Mouse (Mus musculus): ENCODE results near the gene Art1. TPM values are rescaled to one million over a fixed set of nuclear protein-coding genes. Genes with fewer than 3 reads are reported as not detected.
A peak's percentile ranks its signal among the peaks of the same experiment; 100 is the strongest.

Gene Art1
- 0.34 and 0.39 TPM in 2 replicates for polyA plus RNA-seq (2012; rRNA removed)

GRCm38 (mm10) chr7:102101487-102101886 is at the start of gene Art1:
Gene Art1 (plus strand): TSS chr7:102101743.
- no peak for DNase-seq (ENCODE audit: low read depth)
- no peak for TF ChIP-seq CTCF (IDR thresholded peaks at IDR 0.05; ENCODE audit: borderline replicate concordance, extremely low read depth, insufficient read depth, insufficient read length)
- TF ChIP-seq POLR2A (IDR thresholded peaks at IDR 0.05; ENCODE audit: borderline replicate concordance, extremely low read depth, insufficient read depth, insufficient read length, poor library complexity, severe bottlenecking), result no peak

DNA sequence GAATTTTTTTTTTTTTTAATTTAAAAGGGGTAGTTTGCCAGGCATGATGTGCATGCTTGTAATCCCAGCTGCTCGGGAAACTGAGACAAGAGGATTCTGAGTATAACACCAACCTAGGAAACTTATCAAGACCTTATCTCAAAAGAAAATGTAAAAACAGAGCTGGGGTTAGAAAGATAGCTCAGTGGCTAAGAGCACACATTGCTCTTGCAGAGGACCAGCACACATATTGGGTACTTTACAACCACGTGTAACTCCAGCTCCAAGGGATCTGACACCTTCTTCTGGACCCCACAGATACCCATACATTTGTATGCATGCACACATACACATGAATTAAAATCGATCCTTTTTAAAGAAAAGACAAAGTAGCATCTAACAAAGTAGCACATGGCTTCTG is 40.2 kb upstream of the Art1 start:
- DNase-seq (ENCODE audit: low read depth), result no peak
- TF ChIP-seq POLR2A (IDR thresholded peaks at IDR 0.05; ENCODE audit: borderline replicate concordance, extremely low read depth, insufficient read depth, insufficient read length, poor library complexity, severe bottlenecking) (no peak), CTCF (IDR thresholded peaks at IDR 0.05; ENCODE audit: borderline replicate concordance, extremely low read depth, insufficient read depth, insufficient read length) (no peak)

DNA sequence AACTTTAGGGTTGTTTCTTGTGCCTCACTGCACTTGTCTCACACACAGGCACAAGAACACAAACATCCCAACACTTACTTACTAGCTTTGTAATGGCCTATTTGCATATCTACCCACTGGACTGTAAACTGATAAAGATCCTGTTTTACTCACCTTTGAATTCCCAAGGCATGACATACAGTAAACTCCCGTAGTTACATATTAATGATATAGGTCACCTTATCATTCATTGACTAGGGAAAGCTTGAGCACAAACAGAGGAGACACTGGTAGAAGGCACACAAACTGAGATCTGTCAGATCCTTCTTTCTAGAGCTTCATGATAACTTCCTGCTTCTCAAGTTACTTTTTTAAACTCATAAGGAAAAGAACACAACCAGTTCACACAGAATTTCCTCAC is 39.3 kb upstream of the Art1 start:
- TF ChIP-seq POLR2A (IDR thresholded peaks at IDR 0.05; ENCODE audit: borderline replicate concordance, extremely low read depth, insufficient read depth, insufficient read length, poor library complexity, severe bottlenecking) (no peak), CTCF (IDR thresholded peaks at IDR 0.05; ENCODE audit: borderline replicate concordance, extremely low read depth, insufficient read depth, insufficient read length) (no peak)
- no peak for DNase-seq (ENCODE audit: low read depth)

DNA sequence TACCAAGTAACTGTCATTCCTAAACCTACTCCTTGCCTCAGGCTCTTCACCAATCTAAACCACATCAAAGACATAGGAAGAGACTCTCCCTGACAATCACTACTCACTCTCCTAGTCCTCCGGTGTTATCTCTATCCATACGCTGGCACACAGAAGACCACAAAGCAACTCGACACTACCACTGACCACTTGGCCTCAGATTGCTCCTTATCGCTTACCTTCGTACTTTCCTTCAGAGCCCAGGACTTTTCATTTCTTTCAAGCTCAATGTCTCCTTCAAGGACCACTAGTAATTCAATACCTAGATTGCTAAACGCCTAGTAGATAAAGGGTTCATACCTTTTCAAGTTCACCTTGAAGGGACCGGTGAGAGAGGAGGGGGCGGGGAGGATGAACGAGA is 37.7 kb upstream of the Art1 start:
- TF ChIP-seq POLR2A (IDR thresholded peaks at IDR 0.05; ENCODE audit: borderline replicate concordance, extremely low read depth, insufficient read depth, insufficient read length, poor library complexity, severe bottlenecking), result no peak
- TF ChIP-seq CTCF (IDR thresholded peaks at IDR 0.05; ENCODE audit: borderline replicate concordance, extremely low read depth, insufficient read depth, insufficient read length), result no peak
- no peak for DNase-seq (ENCODE audit: low read depth)

GRCm38 (mm10) chr7:102064655-102065045 is 36.9 kb upstream of the Art1 start:
- no peak for DNase-seq (ENCODE audit: low read depth)

DNA sequence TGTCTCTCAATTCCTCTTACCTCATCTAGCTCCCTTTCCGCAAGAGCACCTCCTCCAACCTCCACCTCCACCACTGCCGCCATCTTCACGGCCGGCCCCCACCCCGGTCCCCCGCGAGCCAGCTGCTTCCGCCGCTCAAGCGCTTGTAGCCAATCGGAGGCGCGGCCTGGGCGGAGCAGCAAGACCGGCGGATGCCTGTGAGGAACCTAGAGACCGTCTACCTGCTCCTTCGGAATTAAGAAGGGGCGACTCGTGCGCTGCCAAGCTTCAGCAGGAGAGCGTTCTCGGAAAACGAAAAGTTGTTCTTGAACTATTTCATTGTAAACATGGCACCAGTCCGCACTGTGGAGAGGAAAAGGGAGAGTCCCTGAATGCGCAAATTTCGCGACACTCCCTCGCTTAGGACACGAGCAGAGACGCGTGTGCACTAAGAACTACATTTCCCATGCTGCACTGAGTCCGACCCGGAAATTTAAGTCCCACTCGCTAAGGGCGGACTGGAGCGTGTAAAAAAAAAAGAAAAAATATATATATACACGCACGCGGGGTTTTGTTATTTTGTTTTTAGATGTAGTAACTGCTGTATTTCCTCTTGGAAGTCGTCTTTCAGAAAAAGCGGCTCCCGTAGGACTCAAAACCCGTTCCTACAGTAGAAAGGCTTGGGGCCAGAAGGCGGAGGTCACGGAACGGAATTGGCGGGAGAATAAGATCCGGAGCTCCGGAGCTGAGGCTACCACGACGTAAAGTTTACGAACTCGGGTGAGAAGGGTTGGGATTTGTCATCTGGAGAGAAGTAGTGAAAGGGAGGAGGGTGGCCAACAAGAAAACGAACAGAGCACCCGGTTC is 36.3 kb upstream of the Art1 start, which contains the start of the genes Rnf121, Xndc1 and Xntrpc:
TSS of gene Rnf121 (minus strand) at position 424 of the 846 bp plus-strand sequence.
TSS of gene Xndc1 (plus strand) at position 466 of the 846 bp plus-strand sequence.
TSS of gene Xntrpc (plus strand) at position 668 of the 846 bp plus-strand sequence.
- TF ChIP-seq POLR2A (IDR thresholded peaks at IDR 0.05; ENCODE audit: borderline replicate concordance, extremely low read depth, insufficient read depth, insufficient read length, poor library complexity, severe bottlenecking) (peak; percentile 59; the same call in 1 of the 2 replicates), CTCF (IDR thresholded peaks at IDR 0.05; ENCODE audit: borderline replicate concordance, extremely low read depth, insufficient read depth, insufficient read length) (no peak)
- DNase-seq (ENCODE audit: low read depth), result peak; percentile 98

More at GRCm38 (mm10) chr7:102064655-102065045, 36.9 kb upstream of the Art1 start:
- TF ChIP-seq CTCF (IDR thresholded peaks at IDR 0.05; ENCODE audit: borderline replicate concordance, extremely low read depth, insufficient read depth, insufficient read length) (no peak), POLR2A (IDR thresholded peaks at IDR 0.05; ENCODE audit: borderline replicate concordance, extremely low read depth, insufficient read depth, insufficient read length, poor library complexity, severe bottlenecking) (no peak)

- no peak for DNase-seq (ENCODE audit: low read depth)
- TF ChIP-seq POLR2A (IDR thresholded peaks at IDR 0.05; ENCODE audit: borderline replicate concordance, extremely low read depth, insufficient read depth, insufficient read length, poor library complexity, severe bottlenecking) (no peak), CTCF (IDR thresholded peaks at IDR 0.05; ENCODE audit: borderline replicate concordance, extremely low read depth, insufficient read depth, insufficient read length) (no peak)
Observed at GRCm38 (mm10) chr7:102066363-102066762, 35.2 kb upstream of the Art1 start.

- DNase-seq (ENCODE audit: low read depth), result peak; percentile 32
Observed at GRCm38 (mm10) chr7:102076714-102077296, 24.7 kb upstream of the Art1 start.

DNA sequence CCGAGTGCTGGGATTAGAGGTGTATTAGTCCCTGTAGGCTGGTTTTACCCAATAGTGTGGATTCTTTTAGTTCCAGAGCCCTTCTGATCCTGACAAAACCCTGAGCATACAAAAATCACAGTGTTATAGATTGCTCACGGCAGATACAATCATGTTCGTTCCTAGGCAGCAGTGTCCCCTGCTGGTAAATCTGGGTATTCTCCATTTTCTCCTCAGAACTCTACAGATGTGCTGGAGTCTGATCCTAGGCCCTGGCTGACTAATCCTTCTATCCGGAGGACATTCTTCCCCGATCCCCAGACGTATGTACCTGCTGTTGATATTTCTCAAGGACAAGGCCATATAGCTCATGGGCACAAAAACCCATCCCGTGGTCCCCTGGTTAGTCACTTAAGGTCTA is 23.0 kb upstream of the Art1 start:
- peak; percentile 51 for DNase-seq (ENCODE audit: low read depth)
- TF ChIP-seq POLR2A (IDR thresholded peaks at IDR 0.05; ENCODE audit: borderline replicate concordance, extremely low read depth, insufficient read depth, insufficient read length, poor library complexity, severe bottlenecking), result no peak
- peak; percentile 60; the same call in 1 of the 2 replicates for TF ChIP-seq CTCF (IDR thresholded peaks at IDR 0.05; ENCODE audit: borderline replicate concordance, extremely low read depth, insufficient read depth, insufficient read length)

More at GRCm38 (mm10) chr7:102076714-102077296, 24.7 kb upstream of the Art1 start:
- TF ChIP-seq CTCF (IDR thresholded peaks at IDR 0.05; ENCODE audit: borderline replicate concordance, extremely low read depth, insufficient read depth, insufficient read length), result peak; percentile 57; the same call in 1 of the 2 replicates
- TF ChIP-seq POLR2A (IDR thresholded peaks at IDR 0.05; ENCODE audit: borderline replicate concordance, extremely low read depth, insufficient read depth, insufficient read length, poor library complexity, severe bottlenecking), result no peak

DNA sequence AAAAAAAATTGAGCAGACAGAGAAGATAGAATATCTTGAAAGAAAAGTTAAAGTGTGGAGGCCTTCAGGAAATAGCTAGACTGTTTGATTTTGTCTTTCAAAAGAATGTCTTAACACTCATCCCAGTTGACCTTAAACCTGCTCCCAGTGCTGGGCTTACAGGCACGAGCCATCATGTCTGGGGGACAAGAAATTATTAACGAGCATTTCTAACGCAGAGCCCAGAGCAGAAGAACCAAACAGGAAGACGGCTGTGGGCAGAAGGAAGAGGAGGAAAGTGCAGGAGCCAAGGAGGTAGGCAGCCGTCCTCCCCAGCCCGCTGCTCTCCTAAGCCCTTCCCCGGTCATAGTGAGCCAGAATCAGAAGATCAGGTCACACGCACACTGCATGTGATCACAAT is 21.2 kb upstream of the Art1 start:
- no peak for TF ChIP-seq POLR2A (IDR thresholded peaks at IDR 0.05; ENCODE audit: borderline replicate concordance, extremely low read depth, insufficient read depth, insufficient read length, poor library complexity, severe bottlenecking)
- TF ChIP-seq CTCF (IDR thresholded peaks at IDR 0.05; ENCODE audit: borderline replicate concordance, extremely low read depth, insufficient read depth, insufficient read length), result no peak

DNA sequence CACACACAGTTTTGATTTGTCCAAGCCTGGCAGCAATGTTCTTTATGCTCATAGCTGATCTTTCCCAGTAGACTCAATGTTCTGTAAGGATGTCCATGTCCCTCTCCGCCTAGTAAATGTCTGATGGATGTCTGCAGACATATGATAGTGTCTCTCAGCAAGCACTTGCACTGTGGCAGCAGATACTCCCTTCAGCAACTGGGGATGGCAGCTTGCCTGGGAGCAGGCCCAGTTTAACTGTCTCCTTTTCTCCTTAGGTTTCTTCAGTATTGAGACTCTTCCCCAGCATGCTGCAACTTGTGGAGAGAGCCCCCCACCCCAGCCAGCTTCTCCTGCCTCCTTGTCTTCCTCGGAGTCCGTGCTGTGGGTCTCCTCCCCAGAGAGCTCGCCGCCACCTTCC is 19.8 kb upstream of the Art1 start:
- DNase-seq (ENCODE audit: low read depth), result no peak
- no peak for TF ChIP-seq POLR2A (IDR thresholded peaks at IDR 0.05; ENCODE audit: borderline replicate concordance, extremely low read depth, insufficient read depth, insufficient read length, poor library complexity, severe bottlenecking)
- TF ChIP-seq CTCF (IDR thresholded peaks at IDR 0.05; ENCODE audit: borderline replicate concordance, extremely low read depth, insufficient read depth, insufficient read length), result no peak

More for the DNA sequence above, 21.2 kb upstream of the Art1 start:
- no peak for DNase-seq (ENCODE audit: low read depth)
